Mouse (Mus musculus): ENCODE measurements at regions not wholly inside any gene's neighbourhood (a gene's known extent, or its start where the extent isn't known, plus 50 kb on each side); places are given as distances from the start of the nearest gene placed in this dataset.

- DNase-seq, result no peak
Observed at GRCm38 (mm10) chr3:147041201-147041600, 189.0 kb downstream of the Ttll7 start.

GRCm38 (mm10) chr3:147042911-147043310 lies 190.7 kb downstream of the Ttll7 start:
- DNase-seq, result no peak

GRCm38 (mm10) chr3:147046634-147047033 lies 194.5 kb downstream of the Ttll7 start:
- DNase-seq, result no peak

GRCm38 (mm10) chr3:147054157-147054838 lies 202.1 kb downstream of the Ttll7 start:
- DNase-seq, result no peak

- no peak for DNase-seq
Observed at GRCm38 (mm10) chr3:147057874-147058273, 205.7 kb downstream of the Ttll7 start.

GRCm38 (mm10) chr3:147060659-147061058 lies 208.5 kb downstream of the Ttll7 start:
- no peak for DNase-seq

GRCm38 (mm10) chr3:147062451-147062850 lies 210.3 kb downstream of the Ttll7 start:
- no peak for DNase-seq

GRCm38 (mm10) chr3:147063578-147064442 lies 211.6 kb downstream of the Ttll7 start:
- no peak for DNase-seq

- no peak for DNase-seq
Observed at GRCm38 (mm10) chr3:147064443-147064868, 212.3 kb downstream of the Ttll7 start.

- no peak for DNase-seq
Observed at GRCm38 (mm10) chr3:147070972-147071371, 218.8 kb downstream of the Ttll7 start.

GRCm38 (mm10) chr3:147080197-147080596 lies 228.0 kb downstream of the Ttll7 start:
- no peak for DNase-seq

- no peak for DNase-seq
Observed at GRCm38 (mm10) chr3:147080768-147081448, 228.7 kb downstream of the Ttll7 start.

- DNase-seq, result no peak
Observed at GRCm38 (mm10) chr3:147081763-147082162, 229.6 kb downstream of the Ttll7 start.

- DNase-seq, result no peak
Observed at GRCm38 (mm10) chr3:147082255-147082943, 230.2 kb downstream of the Ttll7 start.

GRCm38 (mm10) chr3:147083374-147083773 lies 231.2 kb downstream of the Ttll7 start:
- no peak for DNase-seq

GRCm38 (mm10) chr3:147083823-147084222 lies 231.7 kb downstream of the Ttll7 start:
- DNase-seq, result no peak

GRCm38 (mm10) chr3:147084624-147085189 lies 232.5 kb downstream of the Ttll7 start:
- no peak for DNase-seq

- DNase-seq, result no peak
Observed at GRCm38 (mm10) chr3:147088171-147088570, 236.0 kb downstream of the Ttll7 start.

GRCm38 (mm10) chr3:147089716-147090115 lies 237.5 kb downstream of the Ttll7 start:
- DNase-seq, result no peak

- DNase-seq, result no peak
Observed at GRCm38 (mm10) chr3:147092188-147093075, 240.3 kb downstream of the Ttll7 start.

- DNase-seq, result no peak
Observed at GRCm38 (mm10) chr3:147093076-147093380, 240.9 kb downstream of the Ttll7 start.

- no peak for DNase-seq
Observed at GRCm38 (mm10) chr3:147096179-147096578, 244.0 kb downstream of the Ttll7 start.
